Mouse (Mus musculus) lung, embryonic 14.5 days (tissue): ENCODE results near the gene Gm20388. TPM values are rescaled to one million over a fixed set of nuclear protein-coding genes. Genes with fewer than 3 reads are reported as not detected.

Experiments used
- ATAC-seq: fragments of 200-750 bp; cut with Nextera tagmentation; 2 replicates; pipeline ENCODE4 v1.8.0; 2017; ENCODE audit warnings: mild to moderate bottlenecking, moderate TSS enrichment, moderate library complexity; ENCODE audit not compliant: insufficient read depth
- DNase-seq: peaks from one replicate; pipeline ENCODE4 v3.0.0-alpha.2; 2015
- H3K27ac ChIP-seq: fragments of 300-500 bp; sonication (generic); 2 replicates; pipeline ENCODE4 v1.5.1; 2014; ENCODE audit warnings: low read depth, mild to moderate bottlenecking, moderate library complexity
- H3K27me3 ChIP-seq: fragments of 300-500 bp; sonication (generic); 2 replicates; pipeline ENCODE4 v1.6.1; 2014; ENCODE audit warnings: low read length, control low read depth; ENCODE audit not compliant: insufficient read depth
- H3K36me3 ChIP-seq: fragments of 300-500 bp; sonication (generic); 2 replicates; pipeline ENCODE4 v1.6.1; 2014; ENCODE audit warnings: control low read depth; ENCODE audit not compliant: insufficient read depth
- H3K4me1 ChIP-seq: fragments of 300-500 bp; sonication (generic); 2 replicates; pipeline ENCODE4 v1.6.1; 2014; ENCODE audit warnings: antibody characterized with exemption, control low read depth; ENCODE audit not compliant: insufficient read depth
- H3K4me2 ChIP-seq: fragments of 300-500 bp; sonication (generic); 2 replicates; pipeline ENCODE4 v1.6.1; 2014; ENCODE audit warnings: mild to moderate bottlenecking
- H3K4me3 ChIP-seq: fragments of 300-500 bp; sonication (generic); 2 replicates; pipeline ENCODE4 v1.5.1; 2014; ENCODE audit warnings: low read depth, low read length
- H3K9ac ChIP-seq: fragments of 300-500 bp; sonication (generic); 2 replicates; pipeline ENCODE4 v1.6.1; 2014
- H3K9me3 ChIP-seq: fragments of 300-500 bp; sonication (generic); 2 replicates; pipeline ENCODE4 v1.6.1; 2016; ENCODE audit warnings: low read depth, low read length, control low read depth
- CTCF ChIP-seq: IDR thresholded peaks from 2 replicates; pipeline ENCODE4 v1.5.1; 2016; ENCODE audit warnings: antibody characterized with exemption, low read depth
- WGBS: fragments of 180-500 bp; shearing (Covaris S2); extraction: QIAGEN DNeasy Blood & Tissue Kit; methylation state at CpG from one replicate; pipeline ENCODE4 v1.1.7; 2014; 5-methylcytosine and 5-hydroxymethylcytosine counted together
- polyA plus RNA-seq: library from polyadenylated mRNA; unstranded; fragments of >200 nt; fragmentation: Nextera tagmentation; extraction: Ambion mirVana; gene quantifications from 2 replicates; pipeline ENCODE4 v1.2.1, GENCODE M21; 2014

Gm20388 gene
- polyA plus RNA-seq, 1 experiment from 2014 or later, result not detected

GRCm38 (mm10) chr8:121164017-121164469 lies 1253.4 kb downstream of the Gm20388 start:
- Histone ChIP-seq H3K9ac (no peak overlapping the region), H3K9me3 (no peaks in the 10 kb centered on the region), H3K4me1 (peaks cover 12% of the 10 kb centered on the region), H3K36me3 (no peaks in the 10 kb centered on the region), H3K4me2 (peak overlapping the region; percentile 20; the same call in 1 of the 2 replicates), H3K27me3 (no peaks in the 10 kb centered on the region), H3K27ac (no peak overlapping the region), H3K4me3 (no peak overlapping the region)
- no peak for TF ChIP-seq CTCF
- WGBS, result 21% methylated on average over 8 of the region's 8 CpGs
- peak; percentile 77 for ATAC-seq
- peak; percentile 86 for DNase-seq

- no peak for DNase-seq
- no peaks in the 10 kb centered on the region for H3K27me3 ChIP-seq
- TF ChIP-seq CTCF, result no peak
- WGBS, result 58% methylated on average over 5 of the region's 5 CpGs
- H3K27ac ChIP-seq, result no peak overlapping the region
- H3K4me2 ChIP-seq, result no peak overlapping the region
- no peak for ATAC-seq
- no peaks in the 10 kb centered on the region for H3K36me3 ChIP-seq
- H3K9ac ChIP-seq, result no peak overlapping the region
- H3K4me1 ChIP-seq, result peaks cover 12% of the 10 kb centered on the region
- no peaks in the 10 kb centered on the region for H3K9me3 ChIP-seq
- H3K4me3 ChIP-seq, result no peak overlapping the region
These were observed 1257.4 kb downstream of the Gm20388 start for GRCm38 (mm10) chr8:121168033-121168432.

- DNase-seq, result peak; percentile 16
- no peaks in the 10 kb centered on the region for H3K27me3 ChIP-seq
- H3K9me3 ChIP-seq, result no peaks in the 10 kb centered on the region
- WGBS, result 39% methylated on average over 7 of the region's 7 CpGs
- ATAC-seq, result no peak
- no peak for TF ChIP-seq CTCF
- 0 out of 2 replicates have a peak overlapping the region, but pooled peaks have one; percentile 36 for H3K27ac ChIP-seq
- no peak overlapping the region for H3K4me2 ChIP-seq
- no peaks in the 10 kb centered on the region for H3K36me3 ChIP-seq
- no peak overlapping the region for H3K9ac ChIP-seq
- H3K4me1 ChIP-seq, result peaks cover 6% of the 10 kb centered on the region
- no peak overlapping the region for H3K4me3 ChIP-seq
These were observed 1259.5 kb downstream of the Gm20388 start for GRCm38 (mm10) chr8:121170116-121170515.

GRCm38 (mm10) chr8:121170626-121171552 lies 1260.2 kb downstream of the Gm20388 start:
- Histone ChIP-seq H3K9ac (no peak overlapping the region), H3K27ac (peak overlapping the region; percentile 36; the same call in 1 of the 2 replicates), H3K27me3 (no peaks in the 10 kb centered on the region), H3K9me3 (no peaks in the 10 kb centered on the region), H3K4me1 (peaks cover 10% of the 10 kb centered on the region), H3K4me2 (peak overlapping the region; percentile 27; the same call in 1 of the 2 replicates), H3K4me3 (no peak overlapping the region), H3K36me3 (no peaks in the 10 kb centered on the region)
- DNase-seq (peak; percentile 50), ATAC-seq (no peak; the same call in 1 of the 2 replicates)
- WGBS, result 35% methylated on average over 27 of the region's 27 CpGs
- no peak for TF ChIP-seq CTCF

- TF ChIP-seq CTCF, result no peak
- no peaks in the 10 kb centered on the region for H3K36me3 ChIP-seq
- ATAC-seq (no peak), DNase-seq (no peak)
- H3K27me3 ChIP-seq, result no peaks in the 10 kb centered on the region
- no peak overlapping the region for H3K27ac ChIP-seq
- peaks cover 10% of the 10 kb centered on the region for H3K4me1 ChIP-seq
- H3K4me2 ChIP-seq, result no peak overlapping the region
- no peak overlapping the region for H3K4me3 ChIP-seq
- WGBS, result 50% methylated on average over 8 of the region's 8 CpGs
- no peak overlapping the region for H3K9ac ChIP-seq
- no peaks in the 10 kb centered on the region for H3K9me3 ChIP-seq
These were observed 1261.9 kb downstream of the Gm20388 start for GRCm38 (mm10) chr8:121172567-121172966.

- Histone ChIP-seq H3K9me3 (no peaks in the 10 kb centered on the region), H3K4me1 (peaks cover 10% of the 10 kb centered on the region), H3K36me3 (no peaks in the 10 kb centered on the region), H3K27me3 (no peaks in the 10 kb centered on the region), H3K9ac (no peak overlapping the region), H3K4me2 (peak overlapping the region; percentile 37; the same call in 1 of the 2 replicates), H3K27ac (no peak overlapping the region), H3K4me3 (no peak overlapping the region)
- TF ChIP-seq CTCF, result peak; percentile 37
- ATAC-seq, result no peak
- WGBS, result 59% methylated on average over 10 of the region's 10 CpGs
- peak; percentile 60 for DNase-seq
These were observed 1263.5 kb downstream of the Gm20388 start for GRCm38 (mm10) chr8:121174178-121174577.
